ENCODE assay signal across 9 mouse cellular contexts in genomic region chr5:31968046-31968506, GRCm38 (mm10).
DNase-seq lines count a peak whose midpoint lies in the region; ATAC-seq lines count a peak whose summit lies in the region.
"Had no signal": no experiment of that assay in that cellular context is flagged by ENCODE, and none has a peak within 500 bp of the region (broad histone marks: within the 10 kb centered on the region; RNA-seq: fewer than 3 reads in every experiment).

No protein-coding gene starts in this region.

- peak overlapping the region; percentile 65 for H3K27ac ChIP-seq in liver, embryonic 16.5 days (ENCODE audit: low read length)

- peak; percentile 14 for DNase-seq in embryo, embryonic 11 days
- DNase-seq in embryo, embryonic 9.5 days (ENCODE audit: extremely low spot score) = no peak
- DNase-seq in cerebellum, adult 11 months = peak; percentile 13
- DNase-seq in heart, postnatal 4 days = peak; percentile 43
- no peak for DNase-seq in layer of hippocampus, adult 8-10 months (ENCODE audit: low spot score in 2 of 2)
- no peak for DNase-seq in left cerebral cortex, adult 11 months (ENCODE audit: low spot score)
- no peak for DNase-seq in layer of hippocampus, adult 9-11 months
- DNase-seq: midbrain, embryonic 14.5 days had no signal

- no peaks in the 10 kb centered on the region for H3K4me1 ChIP-seq in liver, embryonic 16.5 days (ENCODE audit: control insufficient read depth, low read depth, low read length)

- peak; percentile 90 for ATAC-seq in liver, embryonic 16.5 days (ENCODE audit: low read depth)

- no peak overlapping the region for H3K9ac ChIP-seq in liver, embryonic 16.5 days (ENCODE audit: low read depth, low read length)

- H3K27me3 ChIP-seq in liver, embryonic 16.5 days (ENCODE audit: control insufficient read depth, insufficient read depth, low read depth, low read length) = no peaks in the 10 kb centered on the region

- H3K36me3 ChIP-seq in liver, embryonic 16.5 days (ENCODE audit: control insufficient read depth, insufficient read depth) = no peaks in the 10 kb centered on the region

- WGBS in liver, embryonic 16.5 days (ENCODE audit: insufficient replicate concordance) = 55% methylated on average over 6 of the region's 6 CpGs

- H3K4me3 ChIP-seq in liver, embryonic 16.5 days (ENCODE audit: low read depth, low read length) = no peak overlapping the region

- H3K9me3 ChIP-seq in liver, embryonic 16.5 days (replicated peaks; ENCODE audit: control insufficient read depth, low read length) = no peaks in the 10 kb centered on the region

- H3K4me2 ChIP-seq in liver, embryonic 16.5 days (ENCODE audit: low read depth, low read length) = no peak overlapping the region

Comparison
In these comparisons a context has a peak if more than half of its experiments do, and no peak if none do; other contexts are left out.
1. DNase-seq: peak in embryo, embryonic 11 days (single experiment), cerebellum, adult 11 months (single experiment) and heart, postnatal 4 days (single experiment); none in embryo, embryonic 9.5 days (single experiment), layer of hippocampus, adult 8-10 months (0 of 2), left cerebral cortex, adult 11 months (single experiment) and layer of hippocampus, adult 9-11 months (single experiment).